Mouse (Mus musculus) ES-E14 (cell line): ENCODE measurements around the gene Cetn2. TPM values are rescaled to one million over a fixed set of nuclear protein-coding genes. Genes with fewer than 3 reads are reported as not detected.
A peak's percentile ranks its signal among the peaks of the same experiment; 100 is the strongest.

ENCODE experiments used
- DNase-seq: peaks from one replicate; pipeline ENCODE4 v3.0.0-alpha.2; 2013; ENCODE audit warnings: low read depth, low spot score
- H3K27ac ChIP-seq: 2 replicates; pipeline ENCODE4 v1.5.1; 2012; ENCODE audit warnings: low read depth, mild to moderate bottlenecking, low read length, moderate library complexity, mixed read lengths; ENCODE audit not compliant: poor library complexity, insufficient read depth, severe bottlenecking
- H3K36me3 ChIP-seq: 2 replicates; pipeline ENCODE4 v1.6.1; 2012; ENCODE audit warnings: mild to moderate bottlenecking, low read length, moderate library complexity, mixed read lengths; ENCODE audit not compliant: control insufficient read depth, poor library complexity, insufficient read depth, severe bottlenecking
- H3K4me1 ChIP-seq, 2 experiments: fragments of 150-350 bp in 1 of 2; sonication (generic) in 1 of 2; 2 replicates each; pipeline ENCODE4 v1.6.1; 2012; ENCODE audit warnings: low read length in 2 of 2, mild to moderate bottlenecking in 1 of 2, mixed read lengths in 1 of 2; ENCODE audit not compliant: control insufficient read depth in 2 of 2, insufficient read depth in 2 of 2, poor library complexity in 1 of 2
- H3K4me3 ChIP-seq, 2 experiments: fragments of 150-350 bp in 1 of 2; sonication (generic) in 1 of 2; 2 replicates each; pipeline ENCODE4 v1.5.1; 2012; ENCODE audit warnings: low read length in 2 of 2, low read depth in 1 of 2, mild to moderate bottlenecking in 1 of 2, mixed read lengths in 1 of 2; ENCODE audit not compliant: insufficient read depth in 1 of 2, poor library complexity in 1 of 2, severe bottlenecking in 1 of 2
- H3K9ac ChIP-seq: 2 replicates; pipeline ENCODE4 v1.6.1; 2012; ENCODE audit warnings: low read depth, mild to moderate bottlenecking, low read length, mixed read lengths; ENCODE audit not compliant: poor library complexity, insufficient read depth, severe bottlenecking
- H3K9me3 ChIP-seq: fragments of 150-350 bp; sonication (generic); 2 replicates; pipeline ENCODE4 v1.6.1; 2012; ENCODE audit warnings: low read depth, mild to moderate bottlenecking, low read length; ENCODE audit not compliant: control insufficient read depth, insufficient read depth
- CHD2 ChIP-seq: IDR thresholded peaks from 2 replicates; pipeline ENCODE4 v1.6.1; 2014; ENCODE audit warnings: mild to moderate bottlenecking, low read depth, low read length, inconsistent platforms
- HCFC1 ChIP-seq: IDR thresholded peaks from 2 replicates; pipeline ENCODE4 v1.6.1; 2012; ENCODE audit warnings: low read length, inconsistent platforms, borderline replicate concordance; ENCODE audit not compliant: insufficient read depth
- MAFK ChIP-seq: IDR thresholded peaks from 2 replicates; pipeline ENCODE4 v1.6.1; 2014; ENCODE audit warnings: mild to moderate bottlenecking, low read depth, low read length, inconsistent platforms; ENCODE audit not compliant: insufficient read depth
- ZC3H11A ChIP-seq: IDR thresholded peaks from 2 replicates; pipeline ENCODE4 v1.6.1; 2012; ENCODE audit warnings: low read depth, mild to moderate bottlenecking, inconsistent platforms, low read length, borderline replicate concordance
- ZNF384 ChIP-seq: IDR thresholded peaks from 2 replicates; pipeline ENCODE4 v1.6.1; 2012; ENCODE audit warnings: low read depth, low read length, inconsistent platforms
- in situ Hi-C, 2 experiments: fragments of 600-800 bp; cut with MboI; formaldehyde crosslinking; loops; one replicate each; pipeline ENCODE4 v1.15.1; 2025; ENCODE audit warnings: low sequenced_read_pairs in 2 of 2, inconsistent platforms in 1 of 2; ENCODE audit not compliant: unreplicated experiment in 2 of 2
- total RNA-seq: library from RNA; depleted of rRNA; stranded (reverse); fragments of 300-350 nt; gene quantifications from 2 replicates; pipeline ENCODE4 v1.2.3, GENCODE M21; 2012

Gene Cetn2
- total RNA-seq, 1 experiment, result 25.9 TPM

GRCm38 (mm10) chrX:72953464-72953863 is 35.3 kb upstream of the Cetn2 start:
- no peak overlapping the region for H3K4me3 ChIP-seq
- in situ Hi-C loops, result no loop called here
- no peak for TF ChIP-seq CHD2
- no peak for TF ChIP-seq MAFK
- no peak for TF ChIP-seq ZC3H11A
- no peak for TF ChIP-seq HCFC1
- TF ChIP-seq ZNF384, result no peak
- H3K9ac ChIP-seq, result no peak overlapping the region
- H3K9me3 ChIP-seq, result peaks cover 2% of the 10 kb centered on the region; the same call in 1 of the 2 replicates
- H3K36me3 ChIP-seq, result peaks cover 9% of the 10 kb centered on the region
- no peaks in the 10 kb centered on the region for H3K4me1 ChIP-seq
- no peak for DNase-seq
- no peak overlapping the region for H3K27ac ChIP-seq

GRCm38 (mm10) chrX:72921391-72921790 is 3.2 kb upstream of the Cetn2 start:
- Histone ChIP-seq H3K4me3 (no peak overlapping the region), H3K9ac (no peak overlapping the region), H3K4me1 (no peaks in the 10 kb centered on the region), H3K27ac (no peak overlapping the region), H3K36me3 (no peaks in the 10 kb centered on the region), H3K9me3 (no peaks in the 10 kb centered on the region)
- no peak for DNase-seq
- TF ChIP-seq HCFC1, result no peak
- in situ Hi-C loops, result no loop called here

- Histone ChIP-seq H3K4me3 (peak overlapping the region; percentile 67 to 90), H3K9me3 (no peaks in the 10 kb centered on the region), H3K27ac (no peak overlapping the region), H3K36me3 (no peaks in the 10 kb centered on the region; the same call in 1 of the 2 replicates), H3K4me1 (no peaks in the 10 kb centered on the region), H3K9ac (peak overlapping the region; percentile 84)
- DNase-seq, result no peak
- TF ChIP-seq CHD2 (no peak), MAFK (no peak), ZNF384 (no peak), ZC3H11A (no peak), HCFC1 (no peak)
- in situ Hi-C loops, result no loop called here
Measured at GRCm38 (mm10) chrX:72918682-72919059, 460 bp upstream of the Cetn2 start.

- Histone ChIP-seq H3K4me1 (no peaks in the 10 kb centered on the region), H3K27ac (no peak overlapping the region), H3K9ac (no peak overlapping the region), H3K9me3 (no peaks in the 10 kb centered on the region), H3K36me3 (no peaks in the 10 kb centered on the region; the same call in 1 of the 2 replicates), H3K4me3 (no peak overlapping the region)
- in situ Hi-C loops, result no loop called here
- no peak for DNase-seq
- TF ChIP-seq ZNF384 (no peak), HCFC1 (no peak), ZC3H11A (no peak), MAFK (no peak), CHD2 (no peak)
Measured at GRCm38 (mm10) chrX:72911611-72912010, 6.6 kb downstream of the Cetn2 start.

GRCm38 (mm10) chrX:72908404-72908741 is 9.8 kb downstream of the Cetn2 start:
- TF ChIP-seq ZNF384 (0 out of 2 replicates have a peak, but pooled peaks have one; percentile 15), ZC3H11A (no peak)
- Histone ChIP-seq H3K9me3 (no peaks in the 10 kb centered on the region), H3K4me3 (no peak overlapping the region), H3K9ac (no peak overlapping the region), H3K27ac (no peak overlapping the region), H3K36me3 (no peaks in the 10 kb centered on the region), H3K4me1 (no peaks in the 10 kb centered on the region)
- in situ Hi-C loops, result no loop called here
- DNase-seq, result no peak
